Mouse (Mus musculus) forebrain, embryonic 11.5 days (tissue): ENCODE results near the gene Olfr1248. TPM values are rescaled to one million over a fixed set of nuclear protein-coding genes. Genes with fewer than 3 reads are reported as not detected.
"Not testable (repeated sequence)": the region's sequence is repeated elsewhere in the genome, so short reads cannot be mapped to it uniquely, and the experiment has no call there.

Source experiments
- ATAC-seq: fragments of 200-750 bp; cut with Nextera tagmentation; replicated peaks from 2 replicates; pipeline ENCODE4 v1.8.0; 2017; ENCODE audit warnings: moderate TSS enrichment; ENCODE audit not compliant: low FRiP score
- DNase-seq: peaks from one replicate; pipeline ENCODE4 v3.0.0-alpha.2; 2017; ENCODE audit warnings: low spot score
- H3K27ac ChIP-seq: fragments of 300-500 bp; sonication (generic); 2 replicates; pipeline ENCODE4 v1.5.1; 2014; ENCODE audit warnings: low read depth, low read length
- H3K27me3 ChIP-seq: fragments of 300-500 bp; sonication (generic); 2 replicates; pipeline ENCODE4 v1.6.1; 2014; ENCODE audit warnings: mild to moderate bottlenecking, low read length, mixed read lengths; ENCODE audit not compliant: control insufficient read depth, insufficient read depth
- H3K36me3 ChIP-seq: fragments of 300-500 bp; sonication (generic); 2 replicates; pipeline ENCODE4 v1.6.1; 2014; ENCODE audit warnings: mild to moderate bottlenecking, low read length, moderate library complexity, mixed read lengths; ENCODE audit not compliant: control insufficient read depth, insufficient read depth
- H3K4me1 ChIP-seq: fragments of 300-500 bp; sonication (generic); replicated peaks from 2 replicates; pipeline ENCODE4 v1.6.1; 2014; ENCODE audit warnings: low read length, mixed read lengths; ENCODE audit not compliant: control insufficient read depth, insufficient read depth
- H3K4me2 ChIP-seq: fragments of 300-500 bp; sonication (generic); 2 replicates; pipeline ENCODE4 v1.6.1; 2014; ENCODE audit warnings: low read depth, mild to moderate bottlenecking, low read length, moderate library complexity, mixed read lengths; ENCODE audit not compliant: severe bottlenecking
- H3K4me3 ChIP-seq: fragments of 300-500 bp; sonication (generic); 2 replicates; pipeline ENCODE4 v1.5.1; 2014; ENCODE audit warnings: low read depth, low read length
- H3K9ac ChIP-seq: fragments of 300-500 bp; sonication (generic); 2 replicates; pipeline ENCODE4 v1.6.1; 2014; ENCODE audit warnings: low read length
- H3K9me3 ChIP-seq: fragments of 300-500 bp; sonication (generic); 2 replicates; pipeline ENCODE4 v1.6.1; 2016; ENCODE audit warnings: low read length, mixed read lengths; ENCODE audit not compliant: control insufficient read depth
- WGBS: fragments of 180-500 bp; shearing (Covaris S2); extraction: QIAGEN DNeasy Blood & Tissue Kit; methylation state at CpG from one replicate; pipeline ENCODE4 v1.1.7; 2014; 5-methylcytosine and 5-hydroxymethylcytosine counted together
- polyA plus RNA-seq: library from polyadenylated mRNA; unstranded; fragments of >200 nt; fragmentation: Nextera tagmentation; extraction: Ambion mirVana; gene quantifications from 2 replicates; pipeline ENCODE4 v1.2.1, GENCODE M21; 2014

Olfr1248 gene
- not detected in 2 replicates for polyA plus RNA-seq

- not testable (repeated sequence) for DNase-seq, H3K36me3 ChIP-seq, H3K4me3 ChIP-seq, H3K9me3 ChIP-seq, H3K27ac ChIP-seq, H3K27me3 ChIP-seq, ATAC-seq, H3K9ac ChIP-seq, H3K4me1 ChIP-seq, H3K4me2 ChIP-seq
- WGBS, result 97% methylated on average over 1 of the region's 1 CpGs
Observed at GRCm38 (mm10) chr2:89618145-89618544, at the start of gene Olfr1248. Gene Olfr1248 (minus strand): TSS chr2:89618245.

DNA sequence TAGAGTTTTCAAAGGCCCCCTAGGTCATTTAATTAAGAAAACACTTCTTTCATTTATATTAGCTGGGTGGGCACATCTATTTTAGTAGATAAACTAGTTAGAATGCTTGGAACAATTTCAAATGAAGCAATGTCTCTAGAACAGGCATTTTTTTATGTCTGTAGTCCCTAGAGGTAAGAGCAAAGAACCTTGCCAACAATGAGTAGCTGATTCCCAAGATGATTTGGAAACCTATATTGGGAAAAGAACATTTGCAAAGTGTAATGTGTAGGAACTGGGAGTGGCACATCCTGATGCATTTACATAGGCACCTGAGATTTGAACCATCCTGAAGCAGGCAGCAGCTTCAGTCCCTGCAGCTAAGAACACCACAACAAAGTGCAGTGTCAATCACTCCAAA is 43.3 kb upstream of the Olfr1248 start, which contains the start of gene Olfr1250:
TSS of gene Olfr1250 (minus strand) at position 101 of the 400 bp plus-strand sequence.
- Histone ChIP-seq H3K36me3 (no peaks in the 10 kb centered on the region), H3K27ac (no peak within 1 kb of the TSS), H3K4me1 (no peaks in the 10 kb centered on the region), H3K27me3 (no peaks in the 10 kb centered on the region), H3K4me2 (no peak within 1 kb of the TSS), H3K9ac (no peak within 1 kb of the TSS), H3K4me3 (no peak within 1 kb of the TSS), H3K9me3 (no peaks in the 10 kb centered on the region)
- ATAC-seq (no peak), DNase-seq (no peak)

DNA sequence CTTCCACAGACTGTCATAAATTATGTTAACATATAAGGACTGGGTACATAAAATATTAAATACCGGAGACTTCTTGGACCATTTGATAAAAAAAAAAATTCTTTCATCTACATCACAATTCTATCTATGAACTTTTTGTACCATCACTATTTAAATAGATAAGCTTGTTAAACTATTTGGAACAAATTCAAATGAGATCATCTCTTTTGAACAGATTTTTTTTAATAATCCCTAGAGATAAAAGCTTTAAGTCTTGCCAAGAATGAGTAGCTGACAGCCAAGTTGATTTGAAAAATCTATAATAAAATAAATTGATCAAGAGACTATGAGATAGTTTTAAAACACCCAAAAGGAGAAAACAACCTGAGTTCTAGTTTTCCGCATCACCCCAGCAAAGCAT is 16.8 kb upstream of the Olfr1248 start, which contains the start of gene Olfr1249:
TSS of gene Olfr1249 (minus strand) at position 101 of the 400 bp plus-strand sequence.
- H3K4me3 ChIP-seq, result no peak within 1 kb of the TSS
- no peak within 1 kb of the TSS for H3K9ac ChIP-seq
- no peaks in the 10 kb centered on the region for H3K27me3 ChIP-seq
- DNase-seq, result no peak
- no peak for ATAC-seq
- H3K27ac ChIP-seq, result no peak within 1 kb of the TSS
- H3K36me3 ChIP-seq, result no peaks in the 10 kb centered on the region
- 96% methylated on average over 2 of the region's 2 CpGs for WGBS
- no peak within 1 kb of the TSS for H3K4me2 ChIP-seq
- no peaks in the 10 kb centered on the region for H3K9me3 ChIP-seq
- no peaks in the 10 kb centered on the region for H3K4me1 ChIP-seq

DNA sequence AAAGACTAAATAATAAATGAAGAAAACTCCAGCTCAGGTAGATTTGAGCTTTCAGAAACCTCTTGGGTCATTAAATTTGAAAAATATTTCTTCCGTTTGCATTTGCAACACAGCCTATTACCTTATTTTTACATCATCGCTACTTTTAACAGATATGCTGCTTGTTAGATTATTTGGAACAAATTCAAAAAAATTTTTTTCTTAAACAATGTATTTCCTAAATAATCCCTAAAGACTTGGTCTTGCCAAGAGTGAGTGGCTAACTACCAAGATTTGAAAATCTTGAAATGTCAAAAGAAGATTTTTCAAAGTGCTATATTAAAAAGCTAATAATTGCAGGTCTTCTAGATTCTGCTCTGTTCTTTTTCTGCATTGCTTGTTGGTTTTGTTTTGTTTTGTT is 4.0 kb downstream of the Olfr1248 start, which contains the start of gene Olfr1247:
TSS of gene Olfr1247 (minus strand) at position 101 of the 400 bp plus-strand sequence.
- Histone ChIP-seq H3K4me1 (no peaks in the 10 kb centered on the region), H3K9ac (no peak within 1 kb of the TSS)

GRCm38 (mm10) chr2:89593057-89593456 is 25.0 kb downstream of the Olfr1248 start, which contains the start of gene Olfr1246:
Gene Olfr1246 (minus strand): TSS chr2:89593157.
- Histone ChIP-seq H3K9me3 (no peaks in the 10 kb centered on the region), H3K27me3 (no peaks in the 10 kb centered on the region), H3K4me1 (no peaks in the 10 kb centered on the region), H3K36me3 (no peaks in the 10 kb centered on the region), H3K27ac (no peak within 1 kb of the TSS), H3K4me2 (no peak within 1 kb of the TSS), H3K9ac (no peak within 1 kb of the TSS), H3K4me3 (no peak within 1 kb of the TSS)
- DNase-seq, result no peak
- 78% methylated on average over 2 of the region's 2 CpGs for WGBS
- ATAC-seq, result no peak

More for the DNA sequence above, 4.0 kb downstream of the Olfr1248 start, which contains the start of gene Olfr1247:
- no peaks in the 10 kb centered on the region for H3K36me3 ChIP-seq
- no peak within 1 kb of the TSS for H3K4me3 ChIP-seq
- ATAC-seq (no peak), DNase-seq (no peak)
- H3K27me3 ChIP-seq, result no peaks in the 10 kb centered on the region
- no peak within 1 kb of the TSS for H3K4me2 ChIP-seq
- H3K27ac ChIP-seq, result no peak within 1 kb of the TSS
- 93% methylated on average over 2 of the region's 2 CpGs for WGBS
- no peaks in the 10 kb centered on the region for H3K9me3 ChIP-seq

- Histone ChIP-seq H3K36me3 (no peaks in the 10 kb centered on the region), H3K27ac (no peak within 1 kb of the TSS), H3K9ac (no peak within 1 kb of the TSS), H3K4me3 (no peak within 1 kb of the TSS), H3K27me3 (no peaks in the 10 kb centered on the region), H3K4me2 (no peak within 1 kb of the TSS), H3K9me3 (no peaks in the 10 kb centered on the region), H3K4me1 (no peaks in the 10 kb centered on the region)
- 89% methylated on average over 1 of the region's 1 CpGs for WGBS
- no peak for ATAC-seq
- no peak for DNase-seq
Observed at GRCm38 (mm10) chr2:89578347-89578746, 39.7 kb downstream of the Olfr1248 start, which contains the start of gene Olfr1245. Gene Olfr1245 (minus strand): TSS chr2:89578447.

Other genes with a start within 250 kb of the Olfr1248 start
- gene Olfr1238, start 208.6 kb downstream of the Olfr1248 start, polyA plus RNA-seq, result not detected in 2 replicates
- gene Olfr1239, start 197.8 kb downstream of the Olfr1248 start, polyA plus RNA-seq, result not detected in 2 replicates
- gene Olfr1240, start 175.2 kb downstream of the Olfr1248 start, polyA plus RNA-seq, result not detected in 2 replicates
- gene Olfr1241, start 131.1 kb downstream of the Olfr1248 start, polyA plus RNA-seq, result not detected in 2 replicates
- gene Olfr1242, start 119.9 kb downstream of the Olfr1248 start, polyA plus RNA-seq, result not detected in 2 replicates
- not detected in 2 replicates for gene Olfr1243, start 86.8 kb downstream of the Olfr1248 start, polyA plus RNA-seq
- not detected in 2 replicates for gene Olfr1245, start 39.8 kb downstream of the Olfr1248 start, polyA plus RNA-seq
- gene Olfr1246, start 25.1 kb downstream of the Olfr1248 start, polyA plus RNA-seq, result not detected in 2 replicates
- not detected in 2 replicates for gene Olfr1247, start 4.1 kb downstream of the Olfr1248 start, polyA plus RNA-seq
- gene Olfr1249, start 16.7 kb upstream of the Olfr1248 start, polyA plus RNA-seq, result not detected in 2 replicates
- gene Olfr1250, start 43.2 kb upstream of the Olfr1248 start, polyA plus RNA-seq, result not detected in 2 replicates
- not detected in 2 replicates for gene Olfr1251, start 53.7 kb upstream of the Olfr1248 start, polyA plus RNA-seq
- not detected in 2 replicates for gene Olfr1252, start 106.8 kb upstream of the Olfr1248 start, polyA plus RNA-seq
- not detected in 2 replicates for gene Olfr1253, start 138.8 kb upstream of the Olfr1248 start, polyA plus RNA-seq
- not detected in 2 replicates for gene Olfr1254, start 175.4 kb upstream of the Olfr1248 start, polyA plus RNA-seq
- not detected in 2 replicates for gene Olfr1255, start 193.8 kb upstream of the Olfr1248 start, polyA plus RNA-seq
- gene Olfr1256, start 223.3 kb upstream of the Olfr1248 start, polyA plus RNA-seq, result not detected in 2 replicates
- gene Olfr48, start 230.0 kb upstream of the Olfr1248 start, polyA plus RNA-seq, result not detected in 2 replicates